Mouse (Mus musculus) cortical plate, adult 2 months (tissue): ENCODE data around the gene 1810049J17Rik. TPM values are rescaled to one million over a fixed set of nuclear protein-coding genes. Genes with fewer than 3 reads are reported as not detected.
"Not testable (repeated sequence)": the region's sequence is repeated elsewhere in the genome, so short reads cannot be mapped to it uniquely, and the experiment has no call there.

Experiments used
- H3K27ac ChIP-seq: fragments of 200-500 bp; 2 replicates; pipeline ENCODE4 v1.5.1; 2012; ENCODE audit warnings: low read length, control low read depth, inconsistent platforms; ENCODE audit not compliant: insufficient read depth
- H3K4me1 ChIP-seq: fragments of 200-500 bp; 2 replicates; pipeline ENCODE4 v1.6.1; 2011; ENCODE audit warnings: low read length; ENCODE audit not compliant: control insufficient read depth, insufficient read depth
- H3K4me3 ChIP-seq: fragments of 200-500 bp; 2 replicates; pipeline ENCODE4 v1.5.1; 2011; ENCODE audit warnings: mild to moderate bottlenecking, low read length, control low read depth; ENCODE audit not compliant: insufficient read depth
- CTCF ChIP-seq: fragments of 200-500 bp; IDR thresholded peaks from 2 replicates; pipeline ENCODE4 v1.5.1; 2011; ENCODE audit warnings: mild to moderate bottlenecking, control low read depth, low read length; ENCODE audit not compliant: insufficient read depth; ENCODE audit errors: extremely low read depth
- POLR2A ChIP-seq: fragments of 200-500 bp; IDR thresholded peaks from 2 replicates; pipeline ENCODE4 v1.6.1; 2011; ENCODE audit warnings: mild to moderate bottlenecking, low read length, control low read depth; ENCODE audit not compliant: insufficient read depth; ENCODE audit errors: extremely low read depth
- polyA plus RNA-seq: library from polyadenylated mRNA; depleted of rRNA; stranded (reverse); fragments of >200 nt; gene quantifications from 2 replicates; pipeline ENCODE4 v1.2.3, GENCODE M21; 2012; rRNA removed

1810049J17Rik gene
- polyA plus RNA-seq = not detected in 2 replicates

GRCm38 (mm10) chr15:12321788-12322621 is at the start of gene 1810049J17Rik:
Gene 1810049J17Rik (minus strand): TSS chr15:12321899.
- H3K4me1 ChIP-seq = peaks cover 13% of the 10 kb centered on the region
- H3K4me3 ChIP-seq = peak within 1 kb of the TSS; percentile 82
- peak within 1 kb of the TSS; percentile 100 for H3K27ac ChIP-seq
- TF ChIP-seq POLR2A (no peak), CTCF (no peak)

GRCm38 (mm10) chr15:12371183-12371582 is 49.5 kb upstream of the 1810049J17Rik start:
- H3K4me3 ChIP-seq = no peak overlapping the region
- H3K27ac ChIP-seq = no peak overlapping the region
- TF ChIP-seq POLR2A = no peak
- peak; percentile 93 for TF ChIP-seq CTCF

GRCm38 (mm10) chr15:12370096-12370495 is 48.4 kb upstream of the 1810049J17Rik start:
- TF ChIP-seq CTCF (no peak), POLR2A (no peak)
- Histone ChIP-seq H3K4me3 (no peak overlapping the region), H3K4me1 (peaks cover 2% of the 10 kb centered on the region; the same call in 1 of the 2 replicates), H3K27ac (no peak overlapping the region)

More at GRCm38 (mm10) chr15:12371183-12371582, 49.5 kb upstream of the 1810049J17Rik start:
- no peaks in the 10 kb centered on the region for H3K4me1 ChIP-seq

GRCm38 (mm10) chr15:12368850-12369249 is 47.2 kb upstream of the 1810049J17Rik start:
- TF ChIP-seq CTCF (no peak), POLR2A (no peak)

GRCm38 (mm10) chr15:12368357-12368756 is 46.7 kb upstream of the 1810049J17Rik start:
- Histone ChIP-seq H3K4me1 (peaks cover 2% of the 10 kb centered on the region; the same call in 1 of the 2 replicates), H3K4me3 (no peak overlapping the region), H3K27ac (no peak overlapping the region)
- TF ChIP-seq CTCF (no peak), POLR2A (no peak)

More at GRCm38 (mm10) chr15:12368850-12369249, 47.2 kb upstream of the 1810049J17Rik start:
- Histone ChIP-seq H3K27ac (no peak overlapping the region), H3K4me3 (no peak overlapping the region), H3K4me1 (peaks cover 2% of the 10 kb centered on the region; the same call in 1 of the 2 replicates)

- Histone ChIP-seq H3K27ac (no peak overlapping the region), H3K4me1 (peaks cover 4% of the 10 kb centered on the region), H3K4me3 (no peak overlapping the region)
- no peak for TF ChIP-seq CTCF
- no peak for TF ChIP-seq POLR2A
These were observed 45.8 kb upstream of the 1810049J17Rik start for GRCm38 (mm10) chr15:12367306-12368080.

- H3K27ac ChIP-seq, H3K4me3 ChIP-seq, H3K4me1 ChIP-seq: not testable (repeated sequence)
These were observed 45.0 kb upstream of the 1810049J17Rik start for GRCm38 (mm10) chr15:12366580-12367305.

- no peak for TF ChIP-seq POLR2A
- no peak overlapping the region for H3K27ac ChIP-seq
- H3K4me1 ChIP-seq = peaks cover 7% of the 10 kb centered on the region
- no peak overlapping the region for H3K4me3 ChIP-seq
These were observed 44.4 kb upstream of the 1810049J17Rik start for GRCm38 (mm10) chr15:12366072-12366469.

- Histone ChIP-seq H3K27ac (no peak overlapping the region), H3K4me1 (peaks cover 7% of the 10 kb centered on the region), H3K4me3 (no peak overlapping the region)
- TF ChIP-seq CTCF = no peak
- TF ChIP-seq POLR2A = no peak
These were observed 43.8 kb upstream of the 1810049J17Rik start for GRCm38 (mm10) chr15:12365416-12366071.
